Mouse (Mus musculus): ENCODE results near the gene Pdgfc.

DNA sequence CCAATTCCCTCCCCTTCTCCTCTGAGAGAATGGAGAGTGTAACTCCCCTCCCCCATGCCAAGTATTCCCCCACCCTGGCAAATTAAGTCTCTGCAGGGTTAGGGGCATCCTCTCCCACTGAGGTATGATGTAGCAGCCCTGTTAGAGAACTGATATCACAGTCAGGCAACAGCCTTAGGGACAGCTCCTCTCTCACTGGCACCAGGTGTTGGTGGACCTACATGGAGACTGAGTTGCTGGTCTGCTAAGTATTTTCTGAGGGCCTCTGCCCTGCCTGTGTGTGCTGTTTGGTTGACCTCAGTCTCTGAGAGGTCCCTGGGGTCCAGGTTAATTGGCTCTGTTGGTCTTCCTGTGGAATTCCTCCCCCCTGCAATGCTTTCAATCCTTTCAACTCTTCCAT lies 114.0 kb downstream of the Pdgfc start:
- TF ChIP-seq CTCF (IDR thresholded peaks at IDR 0.05; ENCODE audit: low read depth) (no peak), EP300 (IDR thresholded peaks at IDR 0.05; ENCODE audit: low read depth) (no peak)

Data from liver, postnatal 0 days (tissue).